Mouse (Mus musculus): ENCODE results near the gene Tgfbr3.

- no peak for TF ChIP-seq EP300 (IDR thresholded peaks at IDR 0.05; ENCODE audit: low read depth)
- no peak for TF ChIP-seq CTCF (IDR thresholded peaks at IDR 0.05; ENCODE audit: low read depth)
Measured at GRCm38 (mm10) chr5:107084431-107084830, 205.0 kb downstream of the Tgfbr3 start.
